Mouse (Mus musculus): ENCODE measurements around the gene Nol10.

The Nol10 gene

GRCm38 (mm10) chr12:17411242-17411641 is 63.0 kb downstream of the Nol10 start:
- no peak for DNase-seq (ENCODE audit: low read depth, low spot score)

DNA sequence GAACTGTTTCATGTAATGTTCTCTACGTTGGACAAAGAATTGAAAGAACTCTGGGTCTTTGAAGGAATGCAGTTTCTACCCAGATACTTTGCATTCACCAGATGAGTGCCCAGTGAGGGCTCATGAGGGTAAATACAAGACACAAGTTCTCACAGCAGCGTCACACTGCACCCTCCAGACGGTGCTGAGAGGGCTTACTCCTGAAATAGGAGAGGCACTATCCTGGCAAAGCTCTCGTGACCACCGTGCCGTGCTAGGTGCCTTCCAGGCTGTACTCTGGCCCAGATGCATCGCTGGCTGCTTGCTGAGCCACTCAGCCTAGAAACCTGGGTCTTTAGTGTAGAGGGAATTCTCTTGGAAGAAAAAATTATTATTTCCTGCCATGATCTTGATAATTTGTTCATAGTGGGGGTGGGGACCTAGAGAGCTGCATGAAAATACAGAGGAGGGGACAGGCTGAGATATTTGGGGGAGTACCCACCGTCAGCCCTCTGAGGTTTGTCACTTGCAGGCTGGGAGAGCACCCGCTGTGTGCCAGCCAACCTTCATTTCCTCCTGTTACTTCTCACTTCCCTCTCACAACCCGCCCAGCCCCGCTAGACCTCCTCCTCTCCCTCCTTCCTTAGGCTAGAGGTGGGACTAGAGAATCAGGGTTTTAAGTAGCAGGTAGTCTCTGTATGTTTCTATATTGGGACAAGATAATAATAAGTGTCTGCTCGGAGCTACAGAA is 63.7 kb downstream of the Nol10 start:
- DNase-seq (ENCODE audit: low read depth, low spot score) = no peak

DNA sequence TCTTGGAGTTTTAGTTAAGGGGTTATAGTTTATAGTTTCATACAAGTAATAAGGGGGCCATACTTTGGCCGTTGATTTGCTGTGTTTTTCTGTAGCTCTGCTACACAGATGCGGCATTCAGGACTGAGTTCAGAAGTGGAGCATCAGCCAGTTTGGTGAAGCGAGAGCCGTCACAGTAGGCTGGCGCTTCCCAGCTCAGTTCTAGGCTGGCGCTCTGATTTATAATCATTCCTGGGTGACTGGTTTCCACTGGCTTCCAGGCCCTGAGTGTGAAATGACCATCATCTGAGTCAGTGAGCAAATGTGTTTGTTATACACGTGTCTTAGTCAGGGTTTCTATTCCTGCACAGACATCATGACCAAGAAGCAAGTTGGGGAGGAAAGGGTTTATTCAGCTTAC is 66.5 kb downstream of the Nol10 start:
- DNase-seq (ENCODE audit: low read depth, low spot score) = no peak

GRCm38 (mm10) chr12:17420168-17420810 is 72.0 kb downstream of the Nol10 start:
- no peak for DNase-seq (ENCODE audit: low read depth, low spot score)

DNA sequence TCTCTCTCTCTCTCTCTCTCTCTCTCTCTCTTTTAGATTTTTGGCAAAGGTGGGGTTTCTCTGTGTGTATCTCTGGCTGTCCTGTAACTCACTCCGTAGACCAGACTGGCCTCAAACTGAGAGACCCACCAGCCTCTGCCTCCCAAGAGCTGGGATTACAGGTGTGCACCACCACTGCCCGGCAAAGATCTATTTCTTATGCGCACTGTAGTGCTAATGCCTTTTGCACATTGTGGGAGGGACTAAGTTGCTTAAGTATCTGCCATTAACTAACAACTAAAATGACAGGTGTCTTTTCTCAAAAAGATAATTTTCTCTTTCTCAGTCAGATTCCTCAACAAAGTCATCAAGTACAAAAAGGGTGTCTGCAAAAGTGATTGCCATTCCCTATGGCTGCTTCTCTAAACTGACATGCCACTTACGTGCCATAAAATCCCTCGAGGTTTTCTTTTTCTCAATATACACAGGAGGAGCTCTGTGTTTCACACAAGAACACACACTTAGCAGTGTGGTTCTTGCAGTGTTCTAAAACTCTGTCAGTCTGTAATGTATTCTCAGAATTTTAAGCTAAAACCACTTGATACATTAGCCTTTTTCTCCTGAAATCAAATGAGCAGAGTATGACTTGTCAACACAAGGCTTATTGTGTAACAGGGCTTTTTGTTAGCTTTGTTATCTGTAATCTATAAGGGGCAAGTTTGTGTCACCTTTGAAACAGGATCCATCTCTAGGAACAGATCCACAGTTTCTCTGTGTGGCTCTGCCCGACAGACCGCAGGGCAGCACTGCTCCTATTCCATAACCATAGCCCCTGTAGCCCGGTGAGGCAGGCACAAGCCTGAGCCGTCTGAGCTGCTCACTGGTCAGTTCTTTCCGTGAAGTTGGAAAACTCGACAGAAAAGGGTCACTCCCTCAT is 77.3 kb downstream of the Nol10 start:
- no peak for DNase-seq (ENCODE audit: low read depth, low spot score)

DNA sequence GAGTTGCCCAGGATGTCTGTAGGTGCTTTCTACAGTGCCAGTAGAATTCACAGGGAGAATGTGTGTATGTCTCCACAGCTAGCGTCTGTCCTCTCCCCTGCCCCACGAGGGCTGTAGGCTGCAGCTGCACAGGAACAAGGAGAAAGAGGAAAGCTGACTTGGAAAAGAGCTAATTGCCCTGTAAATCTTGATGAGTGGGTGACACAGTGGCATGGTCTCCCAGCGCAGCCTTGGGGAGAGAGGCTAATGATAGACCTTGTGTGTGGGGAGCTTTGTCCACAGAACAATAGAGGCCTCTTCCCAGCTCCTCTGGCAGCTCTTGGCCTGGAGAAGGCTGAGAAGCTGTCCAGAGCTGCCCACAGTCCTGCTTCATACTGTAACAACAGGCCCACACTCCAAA is 78.5 kb downstream of the Nol10 start:
- no peak for DNase-seq (ENCODE audit: low read depth, low spot score)

- no peak for DNase-seq (ENCODE audit: low read depth, low spot score)
These were observed 82.3 kb downstream of the Nol10 start for GRCm38 (mm10) chr12:17430578-17430977.

DNA sequence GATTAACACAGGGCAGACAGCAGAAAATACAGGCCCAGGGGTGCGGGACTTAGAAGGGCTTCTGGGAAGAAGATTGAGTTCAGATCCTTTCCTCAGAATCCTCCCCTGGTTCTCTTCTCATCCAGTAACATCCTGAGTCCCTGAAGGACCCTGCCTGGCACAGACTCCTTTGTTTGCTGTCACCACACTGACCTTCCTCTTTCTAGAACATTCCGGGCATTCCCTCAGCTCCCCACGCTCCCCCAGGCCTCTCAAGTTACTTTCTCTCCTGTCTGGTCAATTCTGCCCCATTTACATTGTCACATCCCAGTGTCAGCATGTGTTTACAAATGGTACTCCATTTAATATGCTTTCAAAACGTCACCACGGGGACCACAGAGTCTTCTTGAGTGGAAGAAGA is 82.9 kb downstream of the Nol10 start:
- DNase-seq (ENCODE audit: low read depth, low spot score) = no peak

GRCm38 (mm10) chr12:17431812-17432332 is 83.6 kb downstream of the Nol10 start:
- DNase-seq (ENCODE audit: low read depth, low spot score) = no peak

DNA sequence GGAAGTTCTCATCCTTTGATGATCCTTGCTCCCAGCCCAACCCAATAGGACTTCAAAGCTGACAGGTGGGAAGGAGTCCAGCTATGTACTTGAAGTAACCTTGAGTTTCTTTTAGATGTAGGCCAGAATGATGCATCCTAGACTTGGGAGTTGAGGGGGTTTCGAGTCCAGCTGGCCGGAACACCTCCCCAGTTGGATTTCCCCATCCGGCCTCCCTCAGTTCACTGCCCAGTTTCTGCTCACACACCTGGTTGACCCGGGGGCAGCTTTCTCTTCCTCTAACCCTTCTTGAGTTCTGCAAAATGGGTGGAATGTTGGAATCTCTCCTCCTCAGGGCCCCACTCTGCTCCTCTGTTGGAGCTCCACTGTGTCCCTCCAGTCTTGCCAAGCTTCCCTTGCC is 85.5 kb downstream of the Nol10 start:
- no peak for DNase-seq (ENCODE audit: low read depth, low spot score)

- no peak for DNase-seq (ENCODE audit: low read depth, low spot score)
These were observed 88.2 kb downstream of the Nol10 start for GRCm38 (mm10) chr12:17436471-17436870.

- DNase-seq (ENCODE audit: low read depth, low spot score) = no peak
These were observed 92.0 kb downstream of the Nol10 start for GRCm38 (mm10) chr12:17440251-17440651.

DNA sequence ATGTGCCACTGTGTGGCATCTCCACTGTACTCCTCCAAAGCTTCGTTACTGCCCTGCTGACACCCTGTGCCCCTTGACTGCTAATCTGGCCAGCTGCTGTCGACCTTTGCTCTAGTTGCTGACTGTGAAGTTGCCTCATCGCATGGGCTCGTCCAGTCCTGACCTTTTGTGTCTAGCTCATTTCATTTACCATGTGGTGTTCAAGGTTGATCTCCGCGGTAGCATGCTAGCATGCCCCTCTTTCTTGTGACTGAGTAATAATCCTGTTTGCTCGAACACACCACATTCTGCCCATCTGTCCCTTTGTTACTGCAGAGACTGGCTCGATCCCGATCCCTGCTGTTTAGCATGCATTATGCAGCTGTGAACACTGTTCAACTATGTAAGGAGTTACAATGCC is 93.2 kb downstream of the Nol10 start:
- DNase-seq (ENCODE audit: low read depth, low spot score) = no peak

- DNase-seq (ENCODE audit: low read depth, low spot score) = peak; percentile 23
These were observed 96.1 kb downstream of the Nol10 start for GRCm38 (mm10) chr12:17444406-17444805.

- DNase-seq (ENCODE audit: low read depth, low spot score) = no peak
These were observed 97.0 kb downstream of the Nol10 start for GRCm38 (mm10) chr12:17445251-17445650.

- no peak for DNase-seq (ENCODE audit: low read depth, low spot score)
These were observed 100.5 kb downstream of the Nol10 start for GRCm38 (mm10) chr12:17448781-17449180.

- DNase-seq (ENCODE audit: low read depth, low spot score) = no peak
These were observed 101.4 kb downstream of the Nol10 start for GRCm38 (mm10) chr12:17449661-17450091.

- DNase-seq (ENCODE audit: low read depth, low spot score) = no peak
These were observed 102.2 kb downstream of the Nol10 start for GRCm38 (mm10) chr12:17450503-17450902.

DNA sequence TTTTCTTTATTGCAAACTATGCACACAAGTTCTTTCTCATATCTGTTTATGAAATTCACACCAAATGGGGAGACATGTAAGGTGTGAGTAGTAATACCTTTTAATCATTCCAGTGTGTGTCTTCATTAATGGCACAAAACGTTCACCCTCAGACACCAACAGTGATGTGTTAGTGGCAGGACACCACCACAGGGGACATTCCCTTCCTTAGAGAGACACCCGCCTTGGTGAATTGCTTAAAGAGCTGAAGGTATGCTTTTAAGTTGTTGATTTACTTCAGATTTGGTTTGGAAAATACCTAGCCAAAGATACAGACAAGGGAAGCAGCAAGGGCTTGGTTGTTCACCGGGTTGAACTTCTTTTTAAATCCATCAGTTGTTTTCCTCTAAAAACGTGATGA is 102.7 kb downstream of the Nol10 start:
- no peak for DNase-seq (ENCODE audit: low read depth, low spot score)

DNA sequence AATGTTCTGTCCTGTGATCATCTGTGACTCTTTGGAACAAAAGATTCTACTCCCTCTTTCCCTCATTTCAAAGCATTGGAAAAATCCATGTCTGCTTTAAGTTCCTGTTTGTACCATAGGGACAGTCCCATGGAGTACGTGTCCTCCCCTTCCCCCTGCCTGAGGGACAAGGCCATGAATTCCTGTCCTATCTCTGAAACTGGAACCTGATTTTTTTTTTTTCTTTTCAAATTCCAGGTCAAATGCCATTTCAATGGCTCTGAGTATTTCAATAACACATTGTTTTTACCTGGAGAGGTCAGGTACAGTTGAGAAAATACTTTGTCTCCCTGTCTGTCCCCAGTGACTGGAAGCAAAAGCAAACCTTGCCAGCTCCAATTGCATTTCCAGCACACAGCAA is 104.0 kb downstream of the Nol10 start:
- DNase-seq (ENCODE audit: low read depth, low spot score) = no peak

- DNase-seq (ENCODE audit: low read depth, low spot score) = no peak
These were observed 105.7 kb downstream of the Nol10 start for GRCm38 (mm10) chr12:17453918-17454317.

- no peak for DNase-seq (ENCODE audit: low read depth, low spot score)
These were observed 106.8 kb downstream of the Nol10 start for GRCm38 (mm10) chr12:17455096-17455495.

All from forelimb bud, embryonic 11.5 days (tissue).